Mouse (Mus musculus) CD8-positive naive resting alpha-beta T cell, adult 2 months (primary cell): ENCODE data around the gene Il31ra.

Experiments used
- DNase-seq, 2 experiments: peaks; one replicate each; pipeline ENCODE4 v3.0.0; 2022; ENCODE audit warnings: low read depth in 2 of 2, low spot score in 2 of 2

Gene Il31ra

GRCm38 (mm10) chr13:112509465-112509864 is 84.7 kb downstream of the Il31ra start:
- peak; percentile 18 to 44 for DNase-seq

- DNase-seq: no peak
These were observed 85.7 kb downstream of the Il31ra start for GRCm38 (mm10) chr13:112508487-112508886.

- peak; percentile 45 to 64 for DNase-seq
These were observed 86.5 kb downstream of the Il31ra start for GRCm38 (mm10) chr13:112507691-112508090.

- no peak for DNase-seq
These were observed 87.4 kb downstream of the Il31ra start for GRCm38 (mm10) chr13:112506766-112507165.

- DNase-seq: no peak
These were observed 88.7 kb downstream of the Il31ra start for GRCm38 (mm10) chr13:112505436-112505835.

GRCm38 (mm10) chr13:112503846-112504245 is 90.3 kb downstream of the Il31ra start:
- no peak for DNase-seq

GRCm38 (mm10) chr13:112500466-112500865 is 93.7 kb downstream of the Il31ra start:
- DNase-seq: no peak

GRCm38 (mm10) chr13:112500027-112500426 is 94.1 kb downstream of the Il31ra start:
- DNase-seq: no peak

- DNase-seq: no peak
These were observed 99.6 kb downstream of the Il31ra start for GRCm38 (mm10) chr13:112494590-112494989.

- no peak for DNase-seq
These were observed 101.9 kb downstream of the Il31ra start for GRCm38 (mm10) chr13:112492285-112492678.

- DNase-seq: no peak
These were observed 102.4 kb downstream of the Il31ra start for GRCm38 (mm10) chr13:112491636-112492284.

GRCm38 (mm10) chr13:112490036-112490435 is 104.1 kb downstream of the Il31ra start:
- no peak for DNase-seq

- DNase-seq: no peak
These were observed 107.5 kb downstream of the Il31ra start for GRCm38 (mm10) chr13:112486676-112487075.

GRCm38 (mm10) chr13:112486236-112486635 is 107.9 kb downstream of the Il31ra start:
- DNase-seq: no peak

- DNase-seq: no peak
These were observed 111.1 kb downstream of the Il31ra start for GRCm38 (mm10) chr13:112483015-112483414.

- DNase-seq: no peak
These were observed 111.6 kb downstream of the Il31ra start for GRCm38 (mm10) chr13:112482525-112482924.

GRCm38 (mm10) chr13:112479926-112480325 is 114.2 kb downstream of the Il31ra start:
- no peak for DNase-seq

GRCm38 (mm10) chr13:112479032-112479431 is 115.1 kb downstream of the Il31ra start:
- DNase-seq: no peak

GRCm38 (mm10) chr13:112473757-112474755 is 120.1 kb downstream of the Il31ra start:
- DNase-seq: no peak

- DNase-seq: peak; percentile 26 to 40
These were observed 121.6 kb downstream of the Il31ra start for GRCm38 (mm10) chr13:112472401-112473023.

GRCm38 (mm10) chr13:112471201-112471600 is 123.0 kb downstream of the Il31ra start:
- no peak for DNase-seq
